Mouse (Mus musculus): ENCODE data around the gene Npy4r.

DNA sequence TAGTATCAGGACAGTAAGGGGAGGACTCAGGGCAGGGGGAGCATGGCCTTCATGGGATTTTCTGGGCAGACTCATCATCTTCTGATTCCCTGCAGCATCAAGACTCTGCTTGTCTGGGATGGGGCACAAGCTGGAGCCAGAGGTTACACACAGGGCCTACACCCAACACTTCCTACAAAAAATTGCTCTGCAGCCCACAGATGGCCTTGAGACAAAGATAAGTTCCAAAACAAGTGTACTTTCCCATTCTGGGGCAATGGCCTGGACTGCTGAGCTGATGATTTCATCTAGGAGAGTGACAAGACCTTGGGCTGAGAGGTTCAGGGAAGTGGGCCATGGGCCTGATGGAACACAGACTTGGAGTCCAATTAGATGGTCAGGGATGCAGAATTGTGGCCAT is 16.9 kb downstream of the Npy4r start:
- TF ChIP-seq CTCF (IDR thresholded peaks at IDR 0.05; ENCODE audit: low read depth): no peak
- no peak for TF ChIP-seq EP300 (IDR thresholded peaks at IDR 0.05; ENCODE audit: low read depth)

Data from heart, postnatal 0 days (tissue).